Mouse (Mus musculus) embryonic facial prominence, embryonic 11.5 days (tissue): ENCODE measurements at regions not wholly inside any gene's neighbourhood (a gene's known extent, or its start where the extent isn't known, plus 50 kb on each side); places are given as distances from the start of the nearest gene placed in this dataset.

Experiments used
- ATAC-seq: fragments of 200-750 bp; cut with Nextera tagmentation; replicated peaks from 2 replicates; pipeline ENCODE4 v1.8.0; 2017; ENCODE audit warnings: low read depth; ENCODE audit not compliant: insufficient number of reproducible peaks, low FRiP score, low TSS enrichment
- DNase-seq: peaks from one replicate; pipeline ENCODE4 v3.0.0-alpha.2; 2015; ENCODE audit warnings: low spot score
- H3K27ac ChIP-seq: fragments of 300-500 bp; sonication (generic); replicated peaks from 2 replicates; pipeline ENCODE4 v1.5.1; 2014; ENCODE audit warnings: mild to moderate bottlenecking, low read depth, low read length, control low read depth
- H3K27me3 ChIP-seq: fragments of 300-500 bp; sonication (generic); 2 replicates; pipeline ENCODE4 v1.6.1; 2014; ENCODE audit warnings: mild to moderate bottlenecking, low read length, moderate library complexity, mixed read lengths; ENCODE audit not compliant: control insufficient read depth, insufficient read depth
- H3K36me3 ChIP-seq: fragments of 300-500 bp; sonication (generic); replicated peaks from 2 replicates; pipeline ENCODE4 v1.6.1; 2014; ENCODE audit warnings: low read depth, mild to moderate bottlenecking, low read length, moderate library complexity, mixed read lengths; ENCODE audit not compliant: control insufficient read depth, insufficient read depth
- H3K4me1 ChIP-seq: fragments of 300-500 bp; sonication (generic); 2 replicates; pipeline ENCODE4 v1.6.1; 2014; ENCODE audit warnings: low read length, mixed read lengths; ENCODE audit not compliant: control insufficient read depth, insufficient read depth
- H3K4me2 ChIP-seq: fragments of 300-500 bp; sonication (generic); 2 replicates; pipeline ENCODE4 v1.6.1; 2014; ENCODE audit warnings: low read depth, mild to moderate bottlenecking, control low read depth, low read length, moderate library complexity
- H3K4me3 ChIP-seq: fragments of 300-500 bp; sonication (generic); 2 replicates; pipeline ENCODE4 v1.5.1; 2014; ENCODE audit warnings: low read depth, low read length, control low read depth
- H3K9ac ChIP-seq: fragments of 300-500 bp; sonication (generic); replicated peaks from 2 replicates; pipeline ENCODE4 v1.6.1; 2014; ENCODE audit warnings: mild to moderate bottlenecking, control low read depth, low read length
- H3K9me3 ChIP-seq: fragments of 300-500 bp; sonication (generic); replicated peaks from 2 replicates; pipeline ENCODE4 v1.6.1; 2016; ENCODE audit warnings: mild to moderate bottlenecking, low read length, inconsistent platforms, mixed read lengths; ENCODE audit not compliant: control insufficient read depth
- WGBS: fragments of 180-500 bp; shearing (Covaris S2); extraction: QIAGEN DNeasy Blood & Tissue Kit; methylation state at CpG from one replicate; pipeline ENCODE4 v1.1.7; 2014; 5-methylcytosine and 5-hydroxymethylcytosine counted together

- Histone ChIP-seq H3K27me3 (no peaks in the 10 kb centered on the region), H3K9me3 (no peaks in the 10 kb centered on the region), H3K9ac (no peak overlapping the region), H3K36me3 (no peaks in the 10 kb centered on the region), H3K4me2 (no peak overlapping the region), H3K4me3 (no peak overlapping the region), H3K27ac (no peak overlapping the region), H3K4me1 (no peaks in the 10 kb centered on the region)
- DNase-seq (peak; percentile 55), ATAC-seq (no peak; the same call in 1 of the 2 replicates)
- 56% methylated on average over 5 of the region's 5 CpGs for WGBS
Measured at GRCm38 (mm10) chr2:117950431-117951336, 161.0 kb upstream of the Thbs1 start.

GRCm38 (mm10) chr2:117951337-117951718 lies 160.3 kb upstream of the Thbs1 start:
- WGBS: 58% methylated on average over 2 of the region's 2 CpGs

DNA sequence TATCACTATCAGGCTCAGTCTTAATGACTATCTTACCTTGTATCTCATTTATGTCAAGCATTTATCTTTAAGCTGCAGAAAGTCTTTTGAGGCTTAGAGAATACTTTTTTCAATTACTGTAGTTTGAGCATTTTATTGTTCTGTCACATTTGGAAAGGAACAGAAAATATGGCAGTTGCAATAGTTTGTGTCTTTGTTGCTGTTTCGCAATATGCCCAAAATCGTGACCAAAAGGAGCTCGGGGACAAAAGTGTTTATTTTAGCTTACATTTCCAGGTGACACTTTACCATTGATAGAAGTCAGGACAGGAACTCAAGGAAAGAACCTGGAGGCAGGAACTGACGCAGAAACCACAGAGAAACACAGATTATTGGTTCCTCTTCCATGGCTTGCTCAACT lies 152.9 kb upstream of the Thbs1 start:
- Histone ChIP-seq H3K4me1 (no peaks in the 10 kb centered on the region), H3K4me2 (no peak overlapping the region), H3K9me3 (no peaks in the 10 kb centered on the region), H3K36me3 (no peaks in the 10 kb centered on the region), H3K27me3 (no peaks in the 10 kb centered on the region), H3K9ac (no peak overlapping the region), H3K4me3 (no peak overlapping the region), H3K27ac (no peak overlapping the region)
- DNase-seq (no peak), ATAC-seq (no peak)
- WGBS: 93% methylated on average over 4 of the region's 4 CpGs

More at GRCm38 (mm10) chr2:117951337-117951718, 160.3 kb upstream of the Thbs1 start:
- Histone ChIP-seq H3K4me2 (no peak overlapping the region), H3K4me3 (no peak overlapping the region), H3K27me3 (no peaks in the 10 kb centered on the region), H3K27ac (no peak overlapping the region), H3K9me3 (no peaks in the 10 kb centered on the region), H3K9ac (no peak overlapping the region), H3K4me1 (no peaks in the 10 kb centered on the region), H3K36me3 (no peaks in the 10 kb centered on the region)
- DNase-seq: no peak
- no peak for ATAC-seq

DNA sequence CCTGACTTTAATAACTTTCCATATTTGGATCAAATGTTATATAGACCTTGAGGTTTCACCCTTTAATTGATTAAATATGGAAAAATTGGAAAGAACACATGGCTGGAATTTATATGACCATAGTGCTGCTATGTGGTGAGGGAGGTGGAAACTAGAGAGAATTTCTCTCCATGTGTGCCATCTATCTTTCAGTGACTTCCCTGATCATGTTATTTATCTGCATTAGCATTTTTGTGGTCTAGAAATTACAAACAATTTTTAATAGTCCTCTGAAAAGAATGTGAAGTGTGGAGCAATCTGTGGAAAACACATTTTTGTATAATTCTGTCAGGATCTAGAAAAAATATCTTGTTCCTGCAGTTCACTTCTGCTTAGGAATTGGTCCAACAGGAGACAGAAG lies 152.2 kb upstream of the Thbs1 start:
- Histone ChIP-seq H3K4me1 (no peaks in the 10 kb centered on the region), H3K9ac (no peak overlapping the region), H3K36me3 (no peaks in the 10 kb centered on the region), H3K27me3 (no peaks in the 10 kb centered on the region), H3K27ac (no peak overlapping the region), H3K4me3 (no peak overlapping the region), H3K9me3 (no peaks in the 10 kb centered on the region), H3K4me2 (no peak overlapping the region)
- DNase-seq (no peak), ATAC-seq (no peak)

- Histone ChIP-seq H3K27me3 (no peaks in the 10 kb centered on the region), H3K4me2 (no peak overlapping the region), H3K9me3 (no peaks in the 10 kb centered on the region), H3K27ac (no peak overlapping the region), H3K4me3 (no peak overlapping the region), H3K4me1 (no peaks in the 10 kb centered on the region), H3K36me3 (no peaks in the 10 kb centered on the region), H3K9ac (no peak overlapping the region)
- no peak for ATAC-seq
- WGBS: 48% methylated on average over 4 of the region's 4 CpGs
- DNase-seq: no peak
Measured at GRCm38 (mm10) chr2:117962531-117962930, 149.1 kb upstream of the Thbs1 start.

GRCm38 (mm10) chr2:117963526-117963925 lies 148.2 kb upstream of the Thbs1 start:
- H3K27ac ChIP-seq: no peak overlapping the region
- DNase-seq (no peak), ATAC-seq (no peak)
- H3K27me3 ChIP-seq: no peaks in the 10 kb centered on the region
- no peak overlapping the region for H3K4me2 ChIP-seq
- no peaks in the 10 kb centered on the region for H3K36me3 ChIP-seq
- H3K9me3 ChIP-seq: no peaks in the 10 kb centered on the region
- H3K4me3 ChIP-seq: no peak overlapping the region
- H3K9ac ChIP-seq: no peak overlapping the region
- WGBS: 79% methylated on average over 2 of the region's 2 CpGs
- no peaks in the 10 kb centered on the region for H3K4me1 ChIP-seq

GRCm38 (mm10) chr2:117965758-117966157 lies 145.9 kb upstream of the Thbs1 start:
- Histone ChIP-seq H3K27me3 (no peaks in the 10 kb centered on the region), H3K9me3 (no peaks in the 10 kb centered on the region), H3K4me1 (no peaks in the 10 kb centered on the region), H3K27ac (no peak overlapping the region), H3K36me3 (no peaks in the 10 kb centered on the region), H3K4me3 (no peak overlapping the region), H3K9ac (no peak overlapping the region), H3K4me2 (no peak overlapping the region)
- WGBS: 94% methylated on average over 4 of the region's 4 CpGs
- DNase-seq (no peak), ATAC-seq (no peak)

DNA sequence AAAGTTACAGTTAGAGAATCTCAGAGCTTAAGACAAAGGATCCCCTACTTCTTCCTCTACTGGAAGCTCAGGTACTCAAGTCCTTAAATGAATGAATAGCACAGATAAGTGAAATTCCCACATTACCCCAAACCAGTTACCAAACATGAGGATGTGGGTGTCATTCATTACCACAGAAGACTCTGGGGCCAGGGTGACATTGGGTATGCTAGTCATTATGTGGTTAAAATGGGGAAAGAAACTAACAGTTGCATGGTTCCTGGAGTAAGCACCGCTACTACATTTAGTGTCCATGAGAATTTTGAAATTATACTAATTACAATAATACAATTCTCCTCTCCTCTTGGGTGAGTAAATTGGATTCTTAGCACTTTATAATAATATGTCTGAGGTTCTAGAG lies 142.9 kb upstream of the Thbs1 start:
- Histone ChIP-seq H3K36me3 (no peaks in the 10 kb centered on the region), H3K27ac (no peak overlapping the region), H3K4me1 (no peaks in the 10 kb centered on the region), H3K9me3 (no peaks in the 10 kb centered on the region), H3K4me3 (no peak overlapping the region), H3K27me3 (no peaks in the 10 kb centered on the region), H3K9ac (no peak overlapping the region), H3K4me2 (no peak overlapping the region)
- 87% methylated on average over 1 of the region's 1 CpGs for WGBS
- no peak for ATAC-seq
- DNase-seq: no peak
